ENCODE assay signal across 14 mouse cellular contexts in the genomic region with DNA sequence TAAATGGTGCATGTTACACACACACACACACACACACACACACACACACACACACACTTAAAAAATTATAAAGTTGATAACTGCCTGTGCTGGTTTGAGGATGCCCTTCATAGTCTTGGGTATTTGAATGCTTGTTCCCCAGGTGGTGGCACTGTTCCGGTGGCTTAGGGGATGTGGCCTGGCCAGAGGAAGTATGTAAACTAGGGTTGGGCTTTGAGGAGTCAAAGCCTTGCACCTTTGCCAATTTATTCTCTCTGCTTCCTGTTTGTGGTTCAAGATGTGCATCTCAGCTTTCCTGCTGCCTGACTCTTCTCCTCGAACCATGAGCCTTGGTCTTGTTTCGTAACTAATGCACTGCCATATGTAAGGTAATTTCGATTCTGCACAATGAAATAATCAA.
DNase-seq lines count a peak whose midpoint lies in the region; ATAC-seq and TF ChIP-seq lines count a peak whose summit lies in the region.
"Had no signal": no experiment of that assay in that cellular context is flagged by ENCODE, and none has a peak within 500 bp of the region (broad histone marks: within the 10 kb centered on the region; RNA-seq: fewer than 3 reads in every experiment).

No protein-coding gene starts in this region.

- 75% methylated on average over 4 of the region's 4 CpGs for WGBS in lung, postnatal 0 days

- H3K4me1 ChIP-seq in lung, postnatal 0 days (ENCODE audit: insufficient read depth, low read depth, low read length), result no peaks in the 10 kb centered on the region

- no peaks in the 10 kb centered on the region for H3K27me3 ChIP-seq in lung, postnatal 0 days (replicated peaks; ENCODE audit: insufficient read depth, low read length)
- H3K27me3 ChIP-seq: embryonic facial prominence, embryonic 15.5 days; hindbrain, embryonic 13.5 days; limb, embryonic 13.5 days had no signal

- peak; percentile 32; the same call in 1 of the 2 replicates for TF ChIP-seq CTCF in lung, postnatal 0 days (IDR thresholded peaks at IDR 0.05)

- no peak for ATAC-seq in lung, postnatal 0 days
- peak; percentile 94 for ATAC-seq in megakaryocyte progenitor cell, adult 5-6 weeks (replicated peaks; ENCODE audit: poor library complexity)

- H3K36me3 ChIP-seq in lung, postnatal 0 days (ENCODE audit: insufficient read depth, low read length), result no peaks in the 10 kb centered on the region
- H3K36me3 ChIP-seq: embryonic facial prominence, embryonic 15.5 days; hindbrain, embryonic 13.5 days; limb, embryonic 13.5 days had no signal

- no peak overlapping the region for H3K4me3 ChIP-seq in lung, postnatal 0 days (ENCODE audit: low read depth, low read length)
- H3K4me3 ChIP-seq: embryonic facial prominence, embryonic 15.5 days; hindbrain, embryonic 13.5 days; limb, embryonic 13.5 days had no signal

- no peak for DNase-seq in lung, postnatal 0 days (ENCODE audit: low spot score)
- no peak for DNase-seq in lung, postnatal 4 days
- peak; percentile 27 for DNase-seq in MEL-GATA-1-ER (ENCODE audit: extremely low read depth, low read depth)
- peak; percentile 25 to 39 for DNase-seq in thymus, postnatal 36 days
- no peak for DNase-seq in layer of hippocampus, postnatal 10 days (ENCODE audit: low spot score in 2 of 2)
- no peak for DNase-seq in cerebellum, postnatal 14 days
- DNase-seq: adrenal gland, adult 8-10 months; cerebellum, adult 8-10 months; kidney, adult 11 months; kidney, postnatal 4 days had no signal

- no peak overlapping the region for H3K4me2 ChIP-seq in lung, postnatal 0 days (replicated peaks; ENCODE audit: low read depth, low read length)
- H3K4me2 ChIP-seq: embryonic facial prominence, embryonic 15.5 days; hindbrain, embryonic 13.5 days; limb, embryonic 13.5 days had no signal

- TF ChIP-seq EP300 in lung, postnatal 0 days (IDR thresholded peaks at IDR 0.05), result no peak

- no peaks in the 10 kb centered on the region for H3K9me3 ChIP-seq in lung, postnatal 0 days (ENCODE audit: low read length)
- H3K9me3 ChIP-seq: embryonic facial prominence, embryonic 15.5 days; hindbrain, embryonic 13.5 days; limb, embryonic 13.5 days had no signal

- no peak overlapping the region for H3K27ac ChIP-seq in lung, postnatal 0 days (ENCODE audit: low read length)
- H3K27ac ChIP-seq: embryonic facial prominence, embryonic 15.5 days; hindbrain, embryonic 13.5 days; limb, embryonic 13.5 days had no signal

- H3K9ac ChIP-seq in lung, postnatal 0 days (replicated peaks; ENCODE audit: low read depth), result no peak overlapping the region
- H3K9ac ChIP-seq: embryonic facial prominence, embryonic 15.5 days; hindbrain, embryonic 13.5 days; limb, embryonic 13.5 days had no signal

Comparison
In these comparisons a context has a peak if more than half of its experiments do, and no peak if none do; other contexts are left out.
1. DNase-seq: peak in MEL-GATA-1-ER (single experiment) and thymus, postnatal 36 days (2 of 2); none in lung, postnatal 0 days (single experiment), lung, postnatal 4 days (0 of 2), layer of hippocampus, postnatal 10 days (0 of 2) and cerebellum, postnatal 14 days (0 of 2).